Mouse (Mus musculus) megakaryocyte, embryonic 14.5 days (primary cell): ENCODE measurements around the gene Cst12. TPM values are rescaled to one million over a fixed set of nuclear protein-coding genes. Genes with fewer than 3 reads are reported as not detected.
"Not testable (repeated sequence)": the region's sequence is repeated elsewhere in the genome, so short reads cannot be mapped to it uniquely, and the experiment has no call there.

ENCODE experiments used
- H3K27me3 ChIP-seq: replicated peaks from 2 replicates; pipeline ENCODE3; 2012; ENCODE audit warnings: inconsistent platforms
- H3K36me3 ChIP-seq: replicated peaks from 2 replicates; pipeline ENCODE3; 2012; ENCODE audit warnings: low read length, inconsistent platforms, mixed read lengths
- H3K4me1 ChIP-seq: 2 replicates; pipeline ENCODE4 v1.6.1; 2012; ENCODE audit warnings: inconsistent platforms
- H3K4me3 ChIP-seq: replicated peaks from 2 replicates; pipeline ENCODE3; 2012; ENCODE audit warnings: moderate library complexity, mild to moderate bottlenecking, inconsistent platforms
- H3K9me3 ChIP-seq: 2 replicates; pipeline ENCODE4 v1.6.1; 2012; ENCODE audit warnings: inconsistent platforms
- FLI1 ChIP-seq: IDR thresholded peaks from 2 replicates; pipeline ENCODE4 v1.6.1; 2012; ENCODE audit warnings: low read length, inconsistent platforms, mixed read lengths
- GATA1 ChIP-seq: IDR thresholded peaks from 3 replicates; pipeline ENCODE4 v1.6.1; 2012; ENCODE audit warnings: mixed read lengths, low read length, inconsistent platforms, borderline replicate concordance
- polyA plus RNA-seq: library from polyadenylated mRNA; stranded (reverse); fragments of >175 nt; gene quantifications from 2 replicates; pipeline ENCODE4 v1.2.3, GENCODE M21; 2012; ENCODE audit warnings: low replicate concordance; ENCODE audit not compliant: insufficient read depth

Cst12 gene
- not detected in 2 replicates for polyA plus RNA-seq

GRCm38 (mm10) chr2:148789142-148789541 lies at the start of gene Cst12:
Gene Cst12, plus strand, starts transcription at chr2:148789361.
- Histone ChIP-seq H3K27me3 (no peaks in the 10 kb centered on the region), H3K36me3 (no peaks in the 10 kb centered on the region), H3K9me3 (peaks cover 15% of the 10 kb centered on the region; the same call in 1 of the 2 replicates), H3K4me3 (no peak within 1 kb of the TSS), H3K4me1 (no peaks in the 10 kb centered on the region)
- TF ChIP-seq GATA1 (no peak), FLI1 (no peak)

DNA sequence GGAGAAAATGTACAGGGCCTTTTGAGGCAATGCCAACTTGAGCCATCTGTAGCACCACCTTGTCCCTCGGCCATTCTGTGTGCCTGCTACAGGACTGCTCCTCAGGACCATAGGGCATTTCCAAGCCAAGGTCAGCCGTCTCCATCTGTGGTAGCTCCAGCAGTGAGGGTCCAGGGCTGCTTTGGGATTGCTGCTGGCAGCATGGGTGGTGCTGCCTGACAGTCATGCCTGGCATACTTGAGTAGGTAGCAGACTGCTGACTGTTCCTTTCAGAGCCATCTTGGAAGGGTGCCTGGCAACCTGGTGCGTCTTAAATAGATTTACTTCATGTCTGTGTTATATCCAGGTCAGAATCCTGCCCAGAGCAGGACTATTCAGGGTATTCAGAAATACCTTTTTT lies 46.2 kb upstream of the Cst12 start:
- Histone ChIP-seq H3K27me3 (peaks cover 4% of the 10 kb centered on the region), H3K36me3 (no peaks in the 10 kb centered on the region), H3K4me1 (peaks cover 14% of the 10 kb centered on the region), H3K4me3 (no peak overlapping the region), H3K9me3 (peaks cover 12% of the 10 kb centered on the region)
- TF ChIP-seq GATA1 (no peak), FLI1 (no peak)

- no peaks in the 10 kb centered on the region for H3K36me3 ChIP-seq
- peaks cover 4% of the 10 kb centered on the region for H3K27me3 ChIP-seq
- H3K4me1 ChIP-seq, result peaks cover 21% of the 10 kb centered on the region
- no peak for TF ChIP-seq FLI1
- TF ChIP-seq GATA1, result no peak
- no peak overlapping the region for H3K4me3 ChIP-seq
- peaks cover 12% of the 10 kb centered on the region for H3K9me3 ChIP-seq
These were observed 45.2 kb upstream of the Cst12 start for GRCm38 (mm10) chr2:148743846-148744407.

DNA sequence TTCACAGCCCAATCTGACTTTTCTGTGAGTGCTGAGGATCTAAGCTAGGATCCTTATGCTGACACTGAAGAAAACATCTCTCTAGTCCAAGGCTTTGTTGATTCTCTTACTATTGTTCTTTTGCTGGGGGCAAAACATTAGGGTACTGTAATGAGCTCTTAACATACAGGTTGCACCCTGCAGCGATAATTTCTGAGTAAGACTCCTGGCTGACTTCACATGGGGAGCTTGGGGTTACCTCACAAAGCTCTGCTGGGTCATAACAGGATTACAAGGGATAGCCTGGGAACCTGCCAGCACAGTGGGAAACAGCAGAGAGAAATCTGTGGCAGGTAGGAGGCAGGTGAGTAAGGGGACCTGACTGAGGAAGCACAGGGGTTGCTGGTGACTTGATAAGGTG lies 39.1 kb upstream of the Cst12 start, which contains the start of gene Cstl1:
Gene Cstl1 (plus strand): TSS at position 301 of the 400 bp plus-strand sequence.
- Histone ChIP-seq H3K9me3 (no peaks in the 10 kb centered on the region), H3K4me1 (peaks cover 33% of the 10 kb centered on the region), H3K4me3 (no peak within 1 kb of the TSS), H3K27me3 (peaks cover 7% of the 10 kb centered on the region), H3K36me3 (no peaks in the 10 kb centered on the region)
- TF ChIP-seq GATA1 (no peak), FLI1 (no peak)

DNA sequence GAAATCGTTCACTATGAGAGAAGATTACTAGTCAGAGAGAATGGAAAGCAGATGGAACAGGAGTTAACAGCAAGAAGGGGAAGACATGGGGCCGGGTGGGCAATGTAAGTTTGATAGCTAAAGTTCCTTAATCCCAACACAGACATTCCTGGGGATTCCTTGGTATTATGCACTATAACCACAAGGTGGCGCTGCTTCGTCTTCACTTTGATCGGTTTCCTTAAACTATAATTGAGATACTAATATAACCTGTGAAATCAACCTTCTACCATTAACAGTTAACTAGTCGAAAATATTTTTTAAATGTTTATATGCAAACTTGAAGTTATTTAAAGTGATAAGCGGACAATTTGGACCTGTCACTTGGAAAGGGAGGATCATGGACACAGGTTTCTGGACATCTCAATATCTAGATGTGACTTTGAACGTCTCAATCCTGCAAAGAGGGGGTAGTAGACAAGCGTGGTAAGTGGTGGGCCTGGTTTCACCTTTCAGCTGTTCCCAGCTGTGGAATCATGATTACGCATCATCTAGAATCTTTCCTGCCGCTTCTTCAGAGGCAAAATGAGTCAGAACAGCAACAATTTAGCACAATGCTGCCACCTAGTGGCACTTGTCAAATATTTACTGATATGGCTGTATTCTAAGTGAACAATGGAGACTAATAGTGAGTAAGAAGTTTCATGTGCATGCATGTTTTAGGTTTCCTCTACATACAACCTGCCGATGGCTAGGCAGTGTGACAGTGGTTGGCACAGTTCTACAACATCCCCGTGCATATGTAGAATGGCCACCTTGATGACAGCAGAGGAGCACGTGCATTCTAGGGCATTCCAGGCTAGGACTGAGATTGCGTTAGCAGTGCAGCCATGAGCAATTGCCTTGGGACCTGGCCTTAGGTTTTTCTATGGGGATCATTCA lies 37.0 kb upstream of the Cst12 start:
- peaks cover 36% of the 10 kb centered on the region for H3K4me1 ChIP-seq
- peak overlapping the region; percentile 89 for H3K4me3 ChIP-seq
- H3K36me3 ChIP-seq, result no peaks in the 10 kb centered on the region
- H3K27me3 ChIP-seq, result peaks cover 9% of the 10 kb centered on the region
- TF ChIP-seq GATA1 (no peak), FLI1 (no peak)
- H3K9me3 ChIP-seq, result no peaks in the 10 kb centered on the region

DNA sequence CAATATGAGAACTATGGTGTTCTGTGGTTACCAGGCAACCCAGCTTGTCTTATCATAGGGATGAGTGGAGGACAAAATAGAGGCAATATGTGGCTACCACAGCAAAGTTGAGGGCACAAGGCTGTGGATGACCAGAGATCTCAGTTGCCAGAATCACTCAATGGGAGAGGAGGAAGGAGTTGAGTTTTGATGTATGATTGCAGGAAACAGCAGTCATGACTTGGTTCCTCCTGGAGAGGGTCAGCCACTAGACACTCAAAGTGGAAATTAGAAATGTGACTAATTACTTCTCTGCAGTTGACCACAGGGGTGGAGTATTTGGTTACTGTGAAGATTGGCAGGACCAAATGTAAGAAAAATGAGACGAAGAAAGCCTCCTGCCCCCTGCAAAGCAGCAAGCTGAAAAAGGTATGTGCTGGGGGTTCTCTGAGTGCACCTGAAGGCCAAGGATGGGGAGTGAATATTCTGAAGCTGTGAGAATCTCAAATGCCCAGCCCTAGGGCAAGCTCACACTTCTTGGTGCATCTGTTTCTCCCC lies 34.8 kb upstream of the Cst12 start:
- Histone ChIP-seq H3K9me3 (no peaks in the 10 kb centered on the region), H3K4me3 (peak overlapping the region; percentile 7), H3K36me3 (no peaks in the 10 kb centered on the region), H3K4me1 (peaks cover 28% of the 10 kb centered on the region), H3K27me3 (peaks cover 9% of the 10 kb centered on the region)
- TF ChIP-seq GATA1 (no peak), FLI1 (no peak)

DNA sequence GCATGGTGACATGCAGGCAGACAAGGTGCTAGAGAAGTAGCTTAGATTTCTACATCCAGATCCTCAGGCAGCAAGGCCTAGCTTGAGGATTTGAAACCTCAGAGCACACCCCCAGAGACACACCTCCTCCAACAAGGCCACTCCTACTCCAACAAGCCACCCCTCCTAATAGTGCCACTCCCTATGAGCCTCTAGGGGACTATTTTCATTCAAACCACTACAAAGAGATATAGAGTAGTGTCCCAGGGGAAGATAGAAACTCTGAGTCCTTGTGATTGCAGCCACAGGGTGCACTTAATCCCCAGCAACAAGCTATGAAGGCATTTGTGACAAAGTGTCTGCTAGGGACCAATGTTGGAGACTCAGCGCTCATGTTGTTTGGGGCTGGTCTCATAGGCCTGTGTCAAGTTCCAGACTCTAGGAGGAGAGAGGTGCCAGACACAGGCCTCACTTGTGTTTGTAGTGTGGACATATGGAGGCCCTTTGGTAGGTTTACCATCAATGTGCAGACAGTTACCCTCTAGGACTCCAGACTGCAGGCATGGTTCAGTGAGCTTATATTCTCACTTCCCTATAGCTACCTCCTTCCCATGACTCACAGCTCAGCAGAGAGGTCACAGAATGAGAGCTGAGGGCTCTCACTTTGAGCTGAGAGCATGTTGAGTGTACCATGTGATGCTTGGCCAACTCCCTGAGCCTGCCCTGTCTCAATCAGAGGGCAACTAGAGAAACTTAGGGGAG lies 25.3 kb upstream of the Cst12 start:
- Histone ChIP-seq H3K9me3 (no peaks in the 10 kb centered on the region), H3K36me3 (no peaks in the 10 kb centered on the region), H3K4me1 (no peaks in the 10 kb centered on the region), H3K4me3 (no peak overlapping the region), H3K27me3 (no peaks in the 10 kb centered on the region)
- TF ChIP-seq FLI1 (no peak), GATA1 (no peak)

- not testable (repeated sequence) for H3K9me3 ChIP-seq, H3K4me3 ChIP-seq, H3K4me1 ChIP-seq, H3K27me3 ChIP-seq, H3K36me3 ChIP-seq
These were observed 17.8 kb upstream of the Cst12 start, which contains the start of gene Cst11 for GRCm38 (mm10) chr2:148771397-148771796. Gene Cst11, minus strand, starts transcription at chr2:148771497.

GRCm38 (mm10) chr2:148781709-148782108 lies 7.5 kb upstream of the Cst12 start, which contains the start of gene 8030411F24Rik:
Gene 8030411F24Rik, plus strand, starts transcription at chr2:148782009.
- Histone ChIP-seq H3K4me1 (peaks cover 1% of the 10 kb centered on the region; the same call in 1 of the 2 replicates), H3K9me3 (no peaks in the 10 kb centered on the region), H3K27me3 (no peaks in the 10 kb centered on the region), H3K36me3 (no peaks in the 10 kb centered on the region), H3K4me3 (no peak within 1 kb of the TSS)
- no peak for TF ChIP-seq FLI1
- no peak for TF ChIP-seq GATA1
